Mouse (Mus musculus) midbrain, embryonic 11.5 days (tissue): Measurements from ENCODE around the gene Rad1. TPM values are rescaled to one million over a fixed set of nuclear protein-coding genes. Genes with fewer than 3 reads are reported as not detected.

Experiments
- ATAC-seq: fragments of 200-750 bp; cut with Nextera tagmentation; 2 replicates; pipeline ENCODE4 v1.8.0; 2017; ENCODE audit warnings: moderate TSS enrichment, moderate library complexity; ENCODE audit not compliant: low FRiP score
- DNase-seq: peaks from one replicate; pipeline ENCODE4 v3.0.0; 2015; ENCODE audit warnings: low spot score; ENCODE audit errors: missing footprints
- H3K27ac ChIP-seq: fragments of 300-500 bp; sonication (generic); 2 replicates; pipeline ENCODE4 v1.5.1; 2014; ENCODE audit warnings: low read depth, low read length
- H3K27me3 ChIP-seq: fragments of 300-500 bp; sonication (generic); 2 replicates; pipeline ENCODE4 v1.6.1; 2014; ENCODE audit warnings: mild to moderate bottlenecking, low read length, moderate library complexity, mixed read lengths; ENCODE audit not compliant: control insufficient read depth, insufficient read depth
- H3K36me3 ChIP-seq: fragments of 300-500 bp; sonication (generic); 2 replicates; pipeline ENCODE4 v1.6.1; 2014; ENCODE audit warnings: mild to moderate bottlenecking, low read length, moderate library complexity, mixed read lengths; ENCODE audit not compliant: control insufficient read depth, insufficient read depth
- H3K4me1 ChIP-seq: fragments of 300-500 bp; sonication (generic); 2 replicates; pipeline ENCODE4 v1.6.1; 2014; ENCODE audit warnings: low read length; ENCODE audit not compliant: control insufficient read depth, insufficient read depth
- H3K4me2 ChIP-seq: fragments of 300-500 bp; sonication (generic); 2 replicates; pipeline ENCODE4 v1.6.1; 2014; ENCODE audit warnings: mild to moderate bottlenecking, moderate library complexity
- H3K4me3 ChIP-seq: fragments of 300-500 bp; sonication (generic); 2 replicates; pipeline ENCODE4 v1.5.1; 2014; ENCODE audit warnings: low read depth, low read length
- H3K9ac ChIP-seq: fragments of 300-500 bp; sonication (generic); 2 replicates; pipeline ENCODE4 v1.6.1; 2014; ENCODE audit warnings: low read length
- H3K9me3 ChIP-seq: fragments of 300-500 bp; sonication (generic); 2 replicates; pipeline ENCODE4 v1.6.1; 2016; ENCODE audit warnings: low read length; ENCODE audit not compliant: control insufficient read depth
- WGBS: fragments of 180-500 bp; shearing (Covaris S2); extraction: QIAGEN DNeasy Blood & Tissue Kit; methylation state at CpG from one replicate; pipeline ENCODE4 v1.1.7; 2014; 5-methylcytosine and 5-hydroxymethylcytosine counted together
- polyA plus RNA-seq: library from polyadenylated mRNA; unstranded; fragments of >200 nt; fragmentation: Nextera tagmentation; extraction: Ambion mirVana; gene quantifications from 2 replicates; pipeline ENCODE4 v1.2.1, GENCODE M21; 2014

The Rad1 gene
- 27.7 and 33.2 TPM in 2 replicates for polyA plus RNA-seq

GRCm38 (mm10) chr15:10485484-10486364, at the start of gene Rad1, which contains the start of gene Brix1:
Rad1 (plus strand) TSS chr15:10486018.
Brix1 (minus strand) TSS chr15:10485947.
- H3K4me1 ChIP-seq = peaks cover 14% of the 10 kb centered on the region
- peaks cover 2% of the 10 kb centered on the region; the same call in 1 of the 2 replicates for H3K36me3 ChIP-seq
- no peaks in the 10 kb centered on the region for H3K9me3 ChIP-seq
- peak within 1 kb of the TSS; percentile 54; the same call in 1 of the 2 replicates for H3K27ac ChIP-seq
- H3K4me3 ChIP-seq = peak within 1 kb of the TSS; percentile 90
- H3K4me2 ChIP-seq = peak within 1 kb of the TSS; percentile 61
- WGBS = under 1% methylated on average over 58 of the region's 58 CpGs
- ATAC-seq = peak; percentile 100
- no peaks in the 10 kb centered on the region for H3K27me3 ChIP-seq
- peak within 1 kb of the TSS; percentile 84 for H3K9ac ChIP-seq
- DNase-seq = peak; percentile 98

GRCm38 (mm10) chr15:10436893-10437292, 48.9 kb upstream of the Rad1 start:
- Histone ChIP-seq H3K27me3 (no peaks in the 10 kb centered on the region), H3K9ac (no peak overlapping the region), H3K4me2 (no peak overlapping the region), H3K4me3 (no peak overlapping the region), H3K4me1 (no peaks in the 10 kb centered on the region), H3K9me3 (no peaks in the 10 kb centered on the region), H3K27ac (no peak overlapping the region), H3K36me3 (no peaks in the 10 kb centered on the region)
- DNase-seq = no peak
- no peak for ATAC-seq
- WGBS = 89% methylated on average over 1 of the region's 1 CpGs

- H3K4me1 ChIP-seq = no peaks in the 10 kb centered on the region
- no peak overlapping the region for H3K4me2 ChIP-seq
- 82% methylated on average over 6 of the region's 6 CpGs for WGBS
- H3K9me3 ChIP-seq = no peaks in the 10 kb centered on the region
- H3K9ac ChIP-seq = no peak overlapping the region
- H3K4me3 ChIP-seq = no peak overlapping the region
- H3K36me3 ChIP-seq = no peaks in the 10 kb centered on the region
- peak; percentile 28 for DNase-seq
- ATAC-seq = no peak
- H3K27ac ChIP-seq = no peak overlapping the region
- no peaks in the 10 kb centered on the region for H3K27me3 ChIP-seq
Measured at GRCm38 (mm10) chr15:10439963-10440362, 45.9 kb upstream of the Rad1 start.

- ATAC-seq = no peak
- Histone ChIP-seq H3K36me3 (no peaks in the 10 kb centered on the region), H3K27ac (no peak overlapping the region)
Measured at GRCm38 (mm10) chr15:10441493-10441892, 44.3 kb upstream of the Rad1 start.

GRCm38 (mm10) chr15:10442275-10442674, 43.5 kb upstream of the Rad1 start:
- no peaks in the 10 kb centered on the region for H3K4me1 ChIP-seq
- H3K27me3 ChIP-seq = no peaks in the 10 kb centered on the region
- no peak overlapping the region for H3K4me3 ChIP-seq
- DNase-seq = no peak
- no peak overlapping the region for H3K4me2 ChIP-seq
- WGBS = 77% methylated on average over 1 of the region's 1 CpGs
- no peak for ATAC-seq
- no peaks in the 10 kb centered on the region for H3K9me3 ChIP-seq
- H3K36me3 ChIP-seq = no peaks in the 10 kb centered on the region
- no peak overlapping the region for H3K9ac ChIP-seq
- no peak overlapping the region for H3K27ac ChIP-seq

More at GRCm38 (mm10) chr15:10441493-10441892, 44.3 kb upstream of the Rad1 start:
- no peaks in the 10 kb centered on the region for H3K4me1 ChIP-seq
- WGBS = 89% methylated on average over 9 of the region's 9 CpGs
- no peaks in the 10 kb centered on the region for H3K9me3 ChIP-seq
- H3K4me3 ChIP-seq = no peak overlapping the region
- H3K4me2 ChIP-seq = no peak overlapping the region
- H3K9ac ChIP-seq = no peak overlapping the region
- H3K27me3 ChIP-seq = no peaks in the 10 kb centered on the region
- DNase-seq = peak; percentile 62

GRCm38 (mm10) chr15:10447102-10447501, 38.7 kb upstream of the Rad1 start:
- no peaks in the 10 kb centered on the region for H3K27me3 ChIP-seq
- no peak overlapping the region for H3K27ac ChIP-seq
- peaks cover 3% of the 10 kb centered on the region; the same call in 1 of the 2 replicates for H3K36me3 ChIP-seq
- H3K4me2 ChIP-seq = no peak overlapping the region
- no peak overlapping the region for H3K9ac ChIP-seq
- 76% methylated on average over 3 of the region's 3 CpGs for WGBS
- no peaks in the 10 kb centered on the region for H3K9me3 ChIP-seq
- no peak overlapping the region for H3K4me3 ChIP-seq
- peak; percentile 61 for DNase-seq
- no peaks in the 10 kb centered on the region for H3K4me1 ChIP-seq
- ATAC-seq = no peak

- Histone ChIP-seq H3K4me2 (no peak overlapping the region), H3K36me3 (peaks cover 3% of the 10 kb centered on the region), H3K9me3 (no peaks in the 10 kb centered on the region), H3K9ac (no peak overlapping the region), H3K4me3 (no peak overlapping the region), H3K4me1 (no peaks in the 10 kb centered on the region), H3K27ac (no peak overlapping the region), H3K27me3 (no peaks in the 10 kb centered on the region)
- DNase-seq (no peak), ATAC-seq (no peak)
- 91% methylated on average over 12 of the region's 12 CpGs for WGBS
Measured at GRCm38 (mm10) chr15:10460986-10461385, 24.8 kb upstream of the Rad1 start.

- Histone ChIP-seq H3K4me2 (no peak overlapping the region), H3K9ac (no peak overlapping the region), H3K27ac (no peak overlapping the region), H3K36me3 (peaks cover 3% of the 10 kb centered on the region; the same call in 1 of the 2 replicates), H3K9me3 (no peaks in the 10 kb centered on the region), H3K4me3 (no peak overlapping the region), H3K4me1 (peaks cover under 1% of the 10 kb centered on the region; the same call in 1 of the 2 replicates), H3K27me3 (no peaks in the 10 kb centered on the region)
- peak; percentile 71 for DNase-seq
- 90% methylated on average over 5 of the region's 5 CpGs for WGBS
- no peak for ATAC-seq
Measured at GRCm38 (mm10) chr15:10463555-10463954, 22.3 kb upstream of the Rad1 start.

GRCm38 (mm10) chr15:10464678-10465077, 21.1 kb upstream of the Rad1 start:
- 87% methylated on average over 3 of the region's 3 CpGs for WGBS
- DNase-seq (no peak), ATAC-seq (no peak)
- H3K9me3 ChIP-seq = no peaks in the 10 kb centered on the region
- no peak overlapping the region for H3K27ac ChIP-seq
- no peak overlapping the region for H3K9ac ChIP-seq
- H3K4me2 ChIP-seq = no peak overlapping the region
- peaks cover 3% of the 10 kb centered on the region; the same call in 1 of the 2 replicates for H3K36me3 ChIP-seq
- no peak overlapping the region for H3K4me3 ChIP-seq
- peaks cover 7% of the 10 kb centered on the region for H3K4me1 ChIP-seq
- no peaks in the 10 kb centered on the region for H3K27me3 ChIP-seq
